Mouse (Mus musculus): ENCODE data around the gene Gm17949.

DNA sequence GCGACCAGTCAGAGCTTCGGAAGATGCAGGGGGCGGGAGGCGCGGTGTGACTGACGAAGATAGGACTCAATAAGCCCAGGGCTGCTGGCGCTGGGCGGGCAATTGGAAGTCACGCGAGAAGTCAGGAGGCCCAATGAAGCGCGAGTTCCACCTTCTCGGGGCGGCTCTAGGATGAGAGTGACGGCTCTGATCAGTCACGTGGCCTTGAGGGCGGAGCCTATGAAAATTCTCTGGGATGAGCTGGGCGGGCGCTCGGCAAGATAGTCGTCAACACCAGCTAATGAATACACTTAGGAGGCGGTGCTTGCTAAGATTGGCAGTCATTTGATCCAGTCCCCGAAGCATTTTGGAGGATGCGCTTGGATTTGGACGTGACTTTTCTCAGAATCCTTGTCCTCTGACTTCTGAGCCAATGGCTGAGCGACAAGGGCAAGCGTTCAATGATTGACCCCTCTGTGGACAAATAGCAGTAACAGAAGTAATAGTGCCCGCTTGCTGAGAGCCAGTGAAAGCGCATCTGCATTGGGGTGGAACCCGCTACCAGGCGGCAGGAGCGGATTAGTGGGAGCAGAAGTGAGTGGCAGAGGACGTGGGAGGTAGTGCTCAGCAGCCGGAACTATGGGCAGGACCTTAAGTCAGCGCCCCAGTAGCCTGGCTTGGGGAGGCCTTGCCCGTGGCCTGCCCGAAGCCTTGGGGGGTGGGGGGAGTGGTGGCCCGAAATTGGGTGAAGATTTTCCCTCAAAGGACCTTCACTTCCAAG lies 20.6 kb downstream of the Gm17949 start:
- peak; percentile 91 for TF ChIP-seq POLR2A (IDR thresholded peaks at IDR 0.05; ENCODE audit: insufficient read length, low read depth)
- TF ChIP-seq USF1 (IDR thresholded peaks at IDR 0.05; ENCODE audit: low read depth), result peak; percentile 98
- TF ChIP-seq MYOD1 (IDR thresholded peaks at IDR 0.05; ENCODE audit: control insufficient read depth in 1 of 3, insufficient read length in 2 of 3, low read depth in 2 of 3), result peak in 1 of 3 experiments; percentile 13
- TF ChIP-seq E2F4 (IDR thresholded peaks at IDR 0.05; ENCODE audit: insufficient read depth), result no peak
- no peak for TF ChIP-seq REST (IDR thresholded peaks at IDR 0.05; ENCODE audit: insufficient read depth, insufficient read length)
- peak; percentile 95 for TF ChIP-seq POLR2AphosphoS2 (IDR thresholded peaks at IDR 0.05; ENCODE audit: insufficient read length, low read depth)
- no peak for TF ChIP-seq MYOG (IDR thresholded peaks at IDR 0.05; ENCODE audit: control insufficient read depth in 1 of 3, insufficient read depth in 1 of 3, insufficient read length in 2 of 3, low read depth in 2 of 3)
